Mouse (Mus musculus): ENCODE results near the gene Mcm6. TPM values are rescaled to one million over a fixed set of nuclear protein-coding genes. Genes with fewer than 3 reads are reported as not detected.

Mcm6 gene
- 73.5 TPM for polyA plus RNA-seq (2021)

GRCm38 (mm10) chr1:128359554-128360376, at the start of gene Mcm6:
TSS of gene Mcm6 (minus strand) at chr1:128359664.
- ATAC-seq (peak; percentile 96), DNase-seq (ENCODE audit: low read depth, low spot score) (peak; percentile 50)
- H3K27me3 ChIP-seq, result no peaks in the 10 kb centered on the region
- POLR2A ChIA-PET, result interaction anchor here (0.7 kb wide), 1 partner anchor 47 kb away, joined by 5 read pairs; no protein-coding TSS in a partner anchor
- in situ Hi-C loops (cut with MboI; ENCODE audit: low pct_unique_long_range_greater_than_20kb), result no loop called here
- CTCF ChIA-PET, result interaction anchor here (1.4 to 2.3 kb wide), 4 partner anchors 9 to 102 kb away, joined by 3 to 15 read pairs (median 4); no protein-coding TSS in a partner anchor
- TF ChIP-seq CTCF (IDR thresholded peaks at IDR 0.05), result no peak

- in situ Hi-C loops (cut with MboI; ENCODE audit: low pct_unique_long_range_greater_than_20kb), result no loop called here
- ChIA-PET CTCF (no interaction called here), POLR2A (no interaction called here)
- ATAC-seq (no peak), DNase-seq (ENCODE audit: low read depth, low spot score) (no peak)
- H3K27me3 ChIP-seq, result no peaks in the 10 kb centered on the region
- no peak for TF ChIP-seq CTCF (IDR thresholded peaks at IDR 0.05)
These were observed 47.4 kb upstream of the Mcm6 start for GRCm38 (mm10) chr1:128406846-128407245.

- no peaks in the 10 kb centered on the region for H3K27me3 ChIP-seq
- TF ChIP-seq CTCF (IDR thresholded peaks at IDR 0.05), result no peak
- in situ Hi-C loops (cut with MboI; ENCODE audit: low pct_unique_long_range_greater_than_20kb), result no loop called here
- CTCF ChIA-PET, result interaction anchor here (0.6 to 1.7 kb wide), 2 partner anchors 26 to 37 kb away, joined by 3 read pairs; no protein-coding TSS in a partner anchor
- no peak for DNase-seq (ENCODE audit: low read depth, low spot score)
- POLR2A ChIA-PET, result no interaction called here
- no peak for ATAC-seq
These were observed 46.2 kb upstream of the Mcm6 start for GRCm38 (mm10) chr1:128405675-128406074.

- H3K27me3 ChIP-seq, result no peaks in the 10 kb centered on the region
- DNase-seq (ENCODE audit: low read depth, low spot score), result no peak
- no peak for TF ChIP-seq CTCF (IDR thresholded peaks at IDR 0.05)
- in situ Hi-C loops (cut with MboI; ENCODE audit: low pct_unique_long_range_greater_than_20kb), result no loop called here
- no peak for ATAC-seq
- POLR2A ChIA-PET, result interaction anchor here (0.7 kb wide), 1 partner anchor 21 kb away, joined by 8 read pairs; no protein-coding TSS in a partner anchor
- CTCF ChIA-PET, result interaction anchor here (0.6 to 1.7 kb wide), 2 partner anchors 26 to 36 kb away, joined by 3 read pairs; no protein-coding TSS in a partner anchor
These were observed 45.6 kb upstream of the Mcm6 start for GRCm38 (mm10) chr1:128405041-128405481.

- ChIA-PET POLR2A (no interaction called here), CTCF (no interaction called here)
- in situ Hi-C loops (cut with MboI; ENCODE audit: low pct_unique_long_range_greater_than_20kb), result no loop called here
- H3K27me3 ChIP-seq, result no peaks in the 10 kb centered on the region
- TF ChIP-seq CTCF (IDR thresholded peaks at IDR 0.05), result no peak
- ATAC-seq, result no peak
- DNase-seq (ENCODE audit: low read depth, low spot score), result no peak
These were observed 41.5 kb upstream of the Mcm6 start for GRCm38 (mm10) chr1:128400926-128401325.

- ChIA-PET CTCF (interaction anchor here (0.6 to 0.7 kb wide), 2 partner anchors 9 to 322 kb away, joined by 3 read pairs; no protein-coding TSS in a partner anchor), POLR2A (no interaction called here)
- no peak for TF ChIP-seq CTCF (IDR thresholded peaks at IDR 0.05)
- ATAC-seq (no peak), DNase-seq (ENCODE audit: low read depth, low spot score) (no peak)
- no peaks in the 10 kb centered on the region for H3K27me3 ChIP-seq
- in situ Hi-C loops (cut with MboI; ENCODE audit: low pct_unique_long_range_greater_than_20kb), result no loop called here
These were observed 40.8 kb upstream of the Mcm6 start for GRCm38 (mm10) chr1:128399941-128400915.

GRCm38 (mm10) chr1:128398738-128399445, 39.4 kb upstream of the Mcm6 start:
- POLR2A ChIA-PET, result no interaction called here
- H3K27me3 ChIP-seq, result no peaks in the 10 kb centered on the region
- no peak for TF ChIP-seq CTCF (IDR thresholded peaks at IDR 0.05)
- CTCF ChIA-PET, result interaction anchor here (1.4 kb wide), 1 partner anchor 23 kb away, joined by 4 read pairs; no protein-coding TSS in a partner anchor
- in situ Hi-C loops (cut with MboI; ENCODE audit: low pct_unique_long_range_greater_than_20kb), result no loop called here
- peak; percentile 69 for DNase-seq (ENCODE audit: low read depth, low spot score)
- ATAC-seq, result peak; percentile 94

GRCm38 (mm10) chr1:128394657-128395056, 35.2 kb upstream of the Mcm6 start:
- POLR2A ChIA-PET, result no interaction called here
- H3K27me3 ChIP-seq, result no peaks in the 10 kb centered on the region
- DNase-seq (ENCODE audit: low read depth, low spot score) (no peak), ATAC-seq (no peak)
- TF ChIP-seq CTCF (IDR thresholded peaks at IDR 0.05), result no peak
- CTCF ChIA-PET, result no interaction called here
- in situ Hi-C loops (cut with MboI; ENCODE audit: low pct_unique_long_range_greater_than_20kb), result no loop called here

GRCm38 (mm10) chr1:128392382-128392781, 32.9 kb upstream of the Mcm6 start:
- POLR2A ChIA-PET, result no interaction called here
- TF ChIP-seq CTCF (IDR thresholded peaks at IDR 0.05), result no peak
- in situ Hi-C loops (cut with MboI; ENCODE audit: low pct_unique_long_range_greater_than_20kb), result no loop called here
- DNase-seq (ENCODE audit: low read depth, low spot score), result no peak
- CTCF ChIA-PET, result no interaction called here
- H3K27me3 ChIP-seq, result no peaks in the 10 kb centered on the region
- no peak for ATAC-seq

- in situ Hi-C loops (cut with MboI; ENCODE audit: low pct_unique_long_range_greater_than_20kb), result no loop called here
- H3K27me3 ChIP-seq, result no peaks in the 10 kb centered on the region
- ChIA-PET POLR2A (interaction anchor here (0.7 kb wide), 1 partner anchor 142 kb away, joined by 3 read pairs; no protein-coding TSS in a partner anchor), CTCF (interaction anchor here (1.3 kb wide), 1 partner anchor 11 kb away, joined by 4 read pairs; no protein-coding TSS in a partner anchor)
- TF ChIP-seq CTCF (IDR thresholded peaks at IDR 0.05), result no peak
- ATAC-seq (no peak), DNase-seq (ENCODE audit: low read depth, low spot score) (no peak)
These were observed 27.0 kb upstream of the Mcm6 start for GRCm38 (mm10) chr1:128386487-128386886.
